Mouse (Mus musculus): Measurements from ENCODE around the gene Ermard. TPM values are rescaled to one million over a fixed set of nuclear protein-coding genes. Genes with fewer than 3 reads are reported as not detected.

The Ermard gene
- polyA plus RNA-seq, 1 experiment: 20.2 TPM

- no peak overlapping the region for H3K4me3 ChIP-seq
- H3K79me2 ChIP-seq (ENCODE audit: control insufficient read depth, insufficient read depth): no peaks in the 10 kb centered on the region
- H3K27me3 ChIP-seq (ENCODE audit: control insufficient read depth, insufficient read depth, insufficient read length): no peaks in the 10 kb centered on the region
- TF ChIP-seq CEBPB (IDR thresholded peaks at IDR 0.05; ENCODE audit: insufficient read depth, poor library complexity, severe bottlenecking) (no peak), MAX (IDR thresholded peaks at IDR 0.05; ENCODE audit: low read depth) (no peak), MYOD1 (IDR thresholded peaks at IDR 0.05; ENCODE audit: control insufficient read depth in 1 of 3, insufficient read length in 2 of 3, low read depth in 2 of 3) (no peak), REST (IDR thresholded peaks at IDR 0.05; ENCODE audit: insufficient read depth, insufficient read length) (no peak), POLR2AphosphoS2 (IDR thresholded peaks at IDR 0.05; ENCODE audit: insufficient read length, low read depth) (no peak), POLR2A (IDR thresholded peaks at IDR 0.05; ENCODE audit: insufficient read length, low read depth) (no peak)
- H3ac ChIP-seq (ENCODE audit: control insufficient read depth, insufficient read length): no peak overlapping the region
- H3K36me3 ChIP-seq (ENCODE audit: control insufficient read depth, insufficient read depth): no peaks in the 10 kb centered on the region
- no peak overlapping the region for H3K4me2 ChIP-seq (ENCODE audit: low read depth)
Measured at GRCm38 (mm10) chr17:15101355-15101754, 60.3 kb downstream of the Ermard start.

GRCm38 (mm10) chr17:15107143-15107649 is 66.2 kb downstream of the Ermard start:
- Histone ChIP-seq H3K36me3 (ENCODE audit: control insufficient read depth, insufficient read depth) (no peaks in the 10 kb centered on the region), H3K27me3 (ENCODE audit: control insufficient read depth, insufficient read depth, insufficient read length) (no peaks in the 10 kb centered on the region), H3K4me2 (ENCODE audit: low read depth) (no peak overlapping the region), H3K4me3 (no peak overlapping the region), H3ac (ENCODE audit: control insufficient read depth, insufficient read length) (no peak overlapping the region), H3K79me2 (ENCODE audit: control insufficient read depth, insufficient read depth) (no peaks in the 10 kb centered on the region)
- no peak for TF ChIP-seq E2F4 (IDR thresholded peaks at IDR 0.05; ENCODE audit: insufficient read depth)
- no peak for TF ChIP-seq TCF3 (IDR thresholded peaks at IDR 0.05; ENCODE audit: insufficient read length, low read depth)
- TF ChIP-seq MYOD1 (IDR thresholded peaks at IDR 0.05; ENCODE audit: control insufficient read depth in 1 of 3, insufficient read length in 2 of 3, low read depth in 2 of 3): peak in 1 of 3 experiments; percentile 28
- no peak for TF ChIP-seq SRF (IDR thresholded peaks at IDR 0.05; ENCODE audit: control insufficient read depth, insufficient read length, low read depth)
- TF ChIP-seq MYOG (IDR thresholded peaks at IDR 0.05; ENCODE audit: control insufficient read depth in 1 of 3, insufficient read depth in 1 of 3, insufficient read length in 2 of 3, low read depth in 2 of 3): peak in 1 of 3 experiments; percentile 63
- no peak for TF ChIP-seq USF1 (IDR thresholded peaks at IDR 0.05; ENCODE audit: low read depth)
- no peak for TF ChIP-seq REST (IDR thresholded peaks at IDR 0.05; ENCODE audit: insufficient read depth, insufficient read length)
- no peak for TF ChIP-seq TCF12 (IDR thresholded peaks at IDR 0.05; ENCODE audit: insufficient read depth, poor library complexity, severe bottlenecking)
- no peak for TF ChIP-seq CEBPB (IDR thresholded peaks at IDR 0.05; ENCODE audit: insufficient read depth, poor library complexity, severe bottlenecking)

GRCm38 (mm10) chr17:15108473-15109441 is 67.7 kb downstream of the Ermard start:
- TF ChIP-seq MYOG (IDR thresholded peaks at IDR 0.05; ENCODE audit: control insufficient read depth in 1 of 3, insufficient read depth in 1 of 3, insufficient read length in 2 of 3, low read depth in 2 of 3) (peak; percentile 35 to 86 (median 66)), MYOD1 (IDR thresholded peaks at IDR 0.05; ENCODE audit: control insufficient read depth in 1 of 3, insufficient read length in 2 of 3, low read depth in 2 of 3) (peak in 2 of 3 experiments; percentile 80 to 85), SRF (IDR thresholded peaks at IDR 0.05; ENCODE audit: control insufficient read depth, insufficient read length, low read depth) (no peak), CEBPB (IDR thresholded peaks at IDR 0.05; ENCODE audit: insufficient read depth, poor library complexity, severe bottlenecking) (no peak), TCF3 (IDR thresholded peaks at IDR 0.05; ENCODE audit: insufficient read length, low read depth) (peak; percentile 36), E2F4 (IDR thresholded peaks at IDR 0.05; ENCODE audit: insufficient read depth) (no peak), TCF12 (IDR thresholded peaks at IDR 0.05; ENCODE audit: insufficient read depth, poor library complexity, severe bottlenecking) (peak; percentile 42), USF1 (IDR thresholded peaks at IDR 0.05; ENCODE audit: low read depth) (peak; percentile 71), POLR2A (IDR thresholded peaks at IDR 0.05; ENCODE audit: insufficient read length, low read depth) (no peak)
- Histone ChIP-seq H3K36me3 (ENCODE audit: control insufficient read depth, insufficient read depth) (no peaks in the 10 kb centered on the region), H3K4me3 (no peak overlapping the region), H3K79me2 (ENCODE audit: control insufficient read depth, insufficient read depth) (no peaks in the 10 kb centered on the region), H3ac (ENCODE audit: control insufficient read depth, insufficient read length) (no peak overlapping the region), H3K4me2 (ENCODE audit: low read depth) (peak overlapping the region; percentile 73), H3K27me3 (ENCODE audit: control insufficient read depth, insufficient read depth, insufficient read length) (no peaks in the 10 kb centered on the region)

- Histone ChIP-seq H3K27me3 (ENCODE audit: control insufficient read depth, insufficient read depth, insufficient read length) (no peaks in the 10 kb centered on the region), H3K36me3 (ENCODE audit: control insufficient read depth, insufficient read depth) (no peaks in the 10 kb centered on the region), H3K4me3 (no peak overlapping the region), H3K4me2 (ENCODE audit: low read depth) (no peak overlapping the region), H3ac (ENCODE audit: control insufficient read depth, insufficient read length) (no peak overlapping the region), H3K79me2 (ENCODE audit: control insufficient read depth, insufficient read depth) (no peaks in the 10 kb centered on the region)
- TF ChIP-seq SRF (IDR thresholded peaks at IDR 0.05; ENCODE audit: control insufficient read depth, insufficient read length, low read depth) (no peak), MYOD1 (IDR thresholded peaks at IDR 0.05; ENCODE audit: control insufficient read depth in 1 of 3, insufficient read length in 2 of 3, low read depth in 2 of 3) (no peak), TCF3 (IDR thresholded peaks at IDR 0.05; ENCODE audit: insufficient read length, low read depth) (no peak), CEBPB (IDR thresholded peaks at IDR 0.05; ENCODE audit: insufficient read depth, poor library complexity, severe bottlenecking) (no peak), POLR2AphosphoS2 (IDR thresholded peaks at IDR 0.05; ENCODE audit: insufficient read length, low read depth) (no peak), REST (IDR thresholded peaks at IDR 0.05; ENCODE audit: insufficient read depth, insufficient read length) (no peak), TCF12 (IDR thresholded peaks at IDR 0.05; ENCODE audit: insufficient read depth, poor library complexity, severe bottlenecking) (no peak), USF1 (IDR thresholded peaks at IDR 0.05; ENCODE audit: low read depth) (no peak), POLR2A (IDR thresholded peaks at IDR 0.05; ENCODE audit: insufficient read length, low read depth) (no peak), MAX (IDR thresholded peaks at IDR 0.05; ENCODE audit: low read depth) (no peak), E2F4 (IDR thresholded peaks at IDR 0.05; ENCODE audit: insufficient read depth) (no peak), MYOG (IDR thresholded peaks at IDR 0.05; ENCODE audit: control insufficient read depth in 1 of 3, insufficient read depth in 1 of 3, insufficient read length in 2 of 3, low read depth in 2 of 3) (no peak)
Measured at GRCm38 (mm10) chr17:15115550-15115949, 74.5 kb downstream of the Ermard start.

Measured in myocyte (in vitro differentiated cells).